Mouse (Mus musculus): ENCODE measurements around the gene Podxl. TPM values are rescaled to one million over a fixed set of nuclear protein-coding genes. Genes with fewer than 3 reads are reported as not detected.
A peak's percentile ranks its signal among the peaks of the same experiment; 100 is the strongest.
"Not testable (repeated sequence)": the region's sequence is repeated elsewhere in the genome, so short reads cannot be mapped to it uniquely, and the experiment has no call there.

The Podxl gene
- polyA plus RNA-seq, 1 experiment from 2014 or later: 4.3 TPM

- H3K4me3 ChIP-seq (ENCODE audit: low read depth, low read length): no peak overlapping the region
- H3K9me3 ChIP-seq (replicated peaks; ENCODE audit: control insufficient read depth, low read length): no peaks in the 10 kb centered on the region
- H3K4me2 ChIP-seq (ENCODE audit: low read depth, low read length): no peak overlapping the region
- no peaks in the 10 kb centered on the region for H3K36me3 ChIP-seq (ENCODE audit: control insufficient read depth, insufficient read depth)
- H3K27ac ChIP-seq (ENCODE audit: low read length): no peak overlapping the region
- ATAC-seq (ENCODE audit: low read depth): no peak
- WGBS (ENCODE audit: insufficient replicate concordance): 78% methylated on average over 9 of the region's 9 CpGs
- no peaks in the 10 kb centered on the region for H3K4me1 ChIP-seq (ENCODE audit: control insufficient read depth, low read depth, low read length)
- no peaks in the 10 kb centered on the region for H3K27me3 ChIP-seq (ENCODE audit: control insufficient read depth, insufficient read depth, low read depth, low read length)
- H3K9ac ChIP-seq (ENCODE audit: low read depth, low read length): no peak overlapping the region
These were observed 12.4 kb upstream of the Podxl start for GRCm38 (mm10) chr6:31576151-31576550.

- no peak overlapping the region for H3K4me2 ChIP-seq (ENCODE audit: low read depth, low read length)
- H3K9ac ChIP-seq (ENCODE audit: low read depth, low read length): no peak overlapping the region
- 52% methylated on average over 4 of the region's 4 CpGs for WGBS (ENCODE audit: insufficient replicate concordance)
- H3K9me3 ChIP-seq (replicated peaks; ENCODE audit: control insufficient read depth, low read length): no peaks in the 10 kb centered on the region
- no peaks in the 10 kb centered on the region for H3K4me1 ChIP-seq (ENCODE audit: control insufficient read depth, low read depth, low read length)
- no peaks in the 10 kb centered on the region for H3K36me3 ChIP-seq (ENCODE audit: control insufficient read depth, insufficient read depth)
- no peak overlapping the region for H3K27ac ChIP-seq (ENCODE audit: low read length)
- H3K4me3 ChIP-seq (ENCODE audit: low read depth, low read length): no peak overlapping the region
- no peak for ATAC-seq (ENCODE audit: low read depth)
- no peaks in the 10 kb centered on the region for H3K27me3 ChIP-seq (ENCODE audit: control insufficient read depth, insufficient read depth, low read depth, low read length)
These were observed 11.3 kb upstream of the Podxl start for GRCm38 (mm10) chr6:31575063-31575462.

- no peak overlapping the region for H3K4me2 ChIP-seq (ENCODE audit: low read depth, low read length)
- no peaks in the 10 kb centered on the region for H3K36me3 ChIP-seq (ENCODE audit: control insufficient read depth, insufficient read depth)
- no peaks in the 10 kb centered on the region; the same call in 1 of the 2 replicates for H3K4me1 ChIP-seq (ENCODE audit: control insufficient read depth, low read depth, low read length)
- WGBS (ENCODE audit: insufficient replicate concordance): 64% methylated on average over 3 of the region's 3 CpGs
- no peaks in the 10 kb centered on the region for H3K9me3 ChIP-seq (replicated peaks; ENCODE audit: control insufficient read depth, low read length)
- no peak for ATAC-seq (ENCODE audit: low read depth)
- no peak overlapping the region for H3K4me3 ChIP-seq (ENCODE audit: low read depth, low read length)
- peaks cover 6% of the 10 kb centered on the region; the same call in 1 of the 2 replicates for H3K27me3 ChIP-seq (ENCODE audit: control insufficient read depth, insufficient read depth, low read depth, low read length)
- H3K9ac ChIP-seq (ENCODE audit: low read depth, low read length): no peak overlapping the region
- H3K27ac ChIP-seq (ENCODE audit: low read length): no peak overlapping the region
These were observed 7.7 kb upstream of the Podxl start for GRCm38 (mm10) chr6:31571459-31571858.

- H3K9ac ChIP-seq (ENCODE audit: low read depth, low read length): no peak overlapping the region
- peaks cover 31% of the 10 kb centered on the region for H3K27me3 ChIP-seq (ENCODE audit: control insufficient read depth, insufficient read depth, low read depth, low read length)
- H3K9me3 ChIP-seq (replicated peaks; ENCODE audit: control insufficient read depth, low read length): no peaks in the 10 kb centered on the region
- H3K4me2 ChIP-seq (ENCODE audit: low read depth, low read length): no peak overlapping the region
- WGBS (ENCODE audit: insufficient replicate concordance): 33% methylated on average over 7 of the region's 7 CpGs
- ATAC-seq (ENCODE audit: low read depth): no peak
- H3K27ac ChIP-seq (ENCODE audit: low read length): no peak overlapping the region
- H3K36me3 ChIP-seq (ENCODE audit: control insufficient read depth, insufficient read depth): no peaks in the 10 kb centered on the region
- H3K4me3 ChIP-seq (ENCODE audit: low read depth, low read length): no peak overlapping the region
- H3K4me1 ChIP-seq (ENCODE audit: control insufficient read depth, low read depth, low read length): peaks cover 16% of the 10 kb centered on the region
These were observed 4.4 kb upstream of the Podxl start for GRCm38 (mm10) chr6:31568070-31568595.

- Histone ChIP-seq H3K36me3 (ENCODE audit: control insufficient read depth, insufficient read depth) (no peaks in the 10 kb centered on the region), H3K9ac (ENCODE audit: low read depth, low read length) (no peak overlapping the region), H3K4me2 (ENCODE audit: low read depth, low read length) (no peak overlapping the region), H3K9me3 (replicated peaks; ENCODE audit: control insufficient read depth, low read length) (no peaks in the 10 kb centered on the region), H3K4me1 (ENCODE audit: control insufficient read depth, low read depth, low read length) (peaks cover 24% of the 10 kb centered on the region), H3K27ac (ENCODE audit: low read length) (no peak overlapping the region), H3K4me3 (ENCODE audit: low read depth, low read length) (no peak overlapping the region), H3K27me3 (ENCODE audit: control insufficient read depth, insufficient read depth, low read depth, low read length) (peaks cover 37% of the 10 kb centered on the region)
- ATAC-seq (ENCODE audit: low read depth): no peak
- 59% methylated on average over 7 of the region's 7 CpGs for WGBS (ENCODE audit: insufficient replicate concordance)
These were observed 3.4 kb upstream of the Podxl start for GRCm38 (mm10) chr6:31567200-31567599.

- H3K9ac ChIP-seq (ENCODE audit: low read depth, low read length): no peak overlapping the region
- H3K27ac ChIP-seq (ENCODE audit: low read length): no peak overlapping the region
- H3K27me3 ChIP-seq (ENCODE audit: control insufficient read depth, insufficient read depth, low read depth, low read length): peaks cover 40% of the 10 kb centered on the region
- peak overlapping the region; percentile 95 for H3K4me2 ChIP-seq (ENCODE audit: low read depth, low read length)
- H3K36me3 ChIP-seq (ENCODE audit: control insufficient read depth, insufficient read depth): no peaks in the 10 kb centered on the region
- H3K4me3 ChIP-seq (ENCODE audit: low read depth, low read length): peak overlapping the region; percentile 1; the same call in 1 of the 2 replicates
- H3K9me3 ChIP-seq (replicated peaks; ENCODE audit: control insufficient read depth, low read length): no peaks in the 10 kb centered on the region
- H3K4me1 ChIP-seq (ENCODE audit: control insufficient read depth, low read depth, low read length): peaks cover 33% of the 10 kb centered on the region
- WGBS (ENCODE audit: insufficient replicate concordance): 7% methylated on average over 17 of the region's 17 CpGs
- ATAC-seq (ENCODE audit: low read depth): no peak
These were observed 1.2 kb upstream of the Podxl start for GRCm38 (mm10) chr6:31564901-31565391.

- peak overlapping the region; percentile 66 for H3K9ac ChIP-seq (ENCODE audit: low read depth, low read length)
- H3K36me3 ChIP-seq (ENCODE audit: control insufficient read depth, insufficient read depth): no peaks in the 10 kb centered on the region
- peak; percentile 35 for ATAC-seq (ENCODE audit: low read depth)
- peak overlapping the region; percentile 69 for H3K4me3 ChIP-seq (ENCODE audit: low read depth, low read length)
- H3K27ac ChIP-seq (ENCODE audit: low read length): no peak overlapping the region
- peak overlapping the region; percentile 95 for H3K4me2 ChIP-seq (ENCODE audit: low read depth, low read length)
- no peaks in the 10 kb centered on the region for H3K9me3 ChIP-seq (replicated peaks; ENCODE audit: control insufficient read depth, low read length)
- H3K4me1 ChIP-seq (ENCODE audit: control insufficient read depth, low read depth, low read length): peaks cover 34% of the 10 kb centered on the region
- WGBS (ENCODE audit: insufficient replicate concordance): under 1% methylated on average over 18 of the region's 18 CpGs
- H3K27me3 ChIP-seq (ENCODE audit: control insufficient read depth, insufficient read depth, low read depth, low read length): peaks cover 40% of the 10 kb centered on the region
These were observed 376 bp upstream of the Podxl start for GRCm38 (mm10) chr6:31564182-31564531.

- H3K27ac ChIP-seq (ENCODE audit: low read length): no peak overlapping the region
- peak overlapping the region; percentile 69 for H3K4me3 ChIP-seq (ENCODE audit: low read depth, low read length)
- peak overlapping the region; percentile 66; the same call in 1 of the 2 replicates for H3K9ac ChIP-seq (ENCODE audit: low read depth, low read length)
- peak overlapping the region; percentile 95 for H3K4me2 ChIP-seq (ENCODE audit: low read depth, low read length)
- no peaks in the 10 kb centered on the region for H3K9me3 ChIP-seq (replicated peaks; ENCODE audit: control insufficient read depth, low read length)
- peaks cover 40% of the 10 kb centered on the region for H3K27me3 ChIP-seq (ENCODE audit: control insufficient read depth, insufficient read depth, low read depth, low read length)
- H3K4me1 ChIP-seq (ENCODE audit: control insufficient read depth, low read depth, low read length): peaks cover 34% of the 10 kb centered on the region
- H3K36me3 ChIP-seq (ENCODE audit: control insufficient read depth, insufficient read depth): no peaks in the 10 kb centered on the region
- no peak for ATAC-seq (ENCODE audit: low read depth)
- WGBS (ENCODE audit: insufficient replicate concordance): 11% methylated on average over 16 of the region's 16 CpGs
These were observed 1.3 kb downstream of the Podxl start for GRCm38 (mm10) chr6:31562371-31563080.

GRCm38 (mm10) chr6:31561948-31562347, 1.8 kb downstream of the Podxl start:
- not testable (repeated sequence) for H3K9me3 ChIP-seq (replicated peaks; ENCODE audit: control insufficient read depth, low read length); H3K9ac ChIP-seq (ENCODE audit: low read depth, low read length); H3K36me3 ChIP-seq (ENCODE audit: control insufficient read depth, insufficient read depth); H3K27ac ChIP-seq (ENCODE audit: low read length); ATAC-seq (ENCODE audit: low read depth)
- H3K4me1 ChIP-seq (ENCODE audit: control insufficient read depth, low read depth, low read length): peaks cover 34% of the 10 kb centered on the region
- peaks cover 36% of the 10 kb centered on the region for H3K27me3 ChIP-seq (ENCODE audit: control insufficient read depth, insufficient read depth, low read depth, low read length)
- peak overlapping the region; percentile 95 for H3K4me2 ChIP-seq (ENCODE audit: low read depth, low read length)
- WGBS (ENCODE audit: insufficient replicate concordance): 48% methylated on average over 3 of the region's 3 CpGs
- H3K4me3 ChIP-seq (ENCODE audit: low read depth, low read length): peak overlapping the region; percentile 69
